23 mouse cellular contexts compared by ENCODE assay signal in the genomic region with DNA sequence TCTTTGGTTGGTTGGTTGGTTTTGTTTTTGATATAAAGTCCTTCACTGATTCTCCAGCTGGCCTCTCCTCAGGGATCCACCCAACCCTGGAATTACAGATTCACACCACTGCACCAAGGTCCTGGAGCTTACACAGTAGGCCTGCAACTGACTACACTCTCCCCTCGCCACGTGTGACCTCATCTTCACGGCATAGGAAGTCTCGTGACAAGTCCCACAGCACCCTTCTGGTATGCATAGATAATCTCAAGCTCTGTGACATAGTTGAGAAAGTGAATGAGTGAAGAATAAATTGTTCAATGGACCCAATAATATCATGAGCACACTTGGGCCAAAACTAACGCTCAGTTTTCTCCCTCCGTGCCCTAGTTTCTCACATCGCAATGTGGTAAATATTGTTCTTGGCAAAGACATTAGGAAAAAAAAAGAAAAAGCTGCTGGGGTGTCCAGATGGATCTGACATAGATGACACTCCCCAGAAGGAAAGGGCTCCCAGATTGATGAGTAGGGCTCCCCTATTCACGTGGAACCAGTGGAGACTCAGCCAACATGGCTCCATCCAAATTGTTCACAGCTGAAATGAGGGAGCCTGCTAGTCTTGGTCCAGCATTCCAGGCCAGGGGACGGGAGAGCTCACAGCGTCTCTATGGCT. TPM values are rescaled to one million over a fixed set of nuclear protein-coding genes. Genes with fewer than 3 reads are reported as not detected.
DNase-seq lines count a peak whose midpoint lies in the region; ATAC-seq lines count a peak whose summit lies in the region.
"Had no signal": no experiment of that assay in that cellular context is flagged by ENCODE, and none has a peak within 500 bp of the region (broad histone marks: within the 10 kb centered on the region; RNA-seq: fewer than 3 reads in every experiment).

No protein-coding gene starts in this region.

- H3K27me3 ChIP-seq in hindbrain, embryonic 12.5 days: no peaks in the 10 kb centered on the region
- no peaks in the 10 kb centered on the region for H3K27me3 ChIP-seq in hindbrain, embryonic 16.5 days (replicated peaks; ENCODE audit: control insufficient read depth, insufficient read depth, low read length)
- no peaks in the 10 kb centered on the region for H3K27me3 ChIP-seq in midbrain, embryonic 14.5 days (ENCODE audit: control insufficient read depth, insufficient read depth, low read length)
- H3K27me3 ChIP-seq in midbrain, embryonic 16.5 days (ENCODE audit: control insufficient read depth, insufficient read depth, low read depth, low read length): no peaks in the 10 kb centered on the region
- no peaks in the 10 kb centered on the region for H3K27me3 ChIP-seq in midbrain, embryonic 15.5 days (replicated peaks)

- 81% methylated on average over 10 of the region's 10 CpGs for WGBS in hindbrain, embryonic 12.5 days
- 68% methylated on average over 10 of the region's 10 CpGs for WGBS in hindbrain, embryonic 16.5 days
- 83% methylated on average over 10 of the region's 10 CpGs for WGBS in midbrain, embryonic 14.5 days
- WGBS in midbrain, embryonic 16.5 days: 84% methylated on average over 10 of the region's 10 CpGs
- WGBS in midbrain, embryonic 15.5 days: 79% methylated on average over 10 of the region's 10 CpGs

- H3K4me2 ChIP-seq in hindbrain, embryonic 12.5 days (replicated peaks): no peak overlapping the region
- H3K4me2 ChIP-seq in hindbrain, embryonic 16.5 days (ENCODE audit: low read length): no peak overlapping the region
- H3K4me2 ChIP-seq in midbrain, embryonic 14.5 days (ENCODE audit: low read length): no peak overlapping the region
- H3K4me2 ChIP-seq in midbrain, embryonic 16.5 days (ENCODE audit: low read length): no peak overlapping the region
- H3K4me2 ChIP-seq in midbrain, embryonic 15.5 days: no peak overlapping the region
- H3K4me2 ChIP-seq: lung, embryonic 14.5 days had no signal

- no peaks in the 10 kb centered on the region for H3K9me3 ChIP-seq in hindbrain, embryonic 12.5 days (replicated peaks)
- no peaks in the 10 kb centered on the region for H3K9me3 ChIP-seq in hindbrain, embryonic 16.5 days (ENCODE audit: control insufficient read depth, low read length)
- H3K9me3 ChIP-seq in midbrain, embryonic 14.5 days (ENCODE audit: control insufficient read depth, low read length): no peaks in the 10 kb centered on the region
- no peaks in the 10 kb centered on the region for H3K9me3 ChIP-seq in midbrain, embryonic 16.5 days (replicated peaks; ENCODE audit: control insufficient read depth, low read length, poor library complexity, severe bottlenecking)
- H3K9me3 ChIP-seq in midbrain, embryonic 15.5 days: no peaks in the 10 kb centered on the region
- H3K9me3 ChIP-seq: embryonic facial prominence, embryonic 13.5 days; kidney, embryonic 15.5 days had no signal

- no peak overlapping the region for H3K9ac ChIP-seq in hindbrain, embryonic 12.5 days
- H3K9ac ChIP-seq in hindbrain, embryonic 16.5 days (ENCODE audit: low read depth, low read length): no peak overlapping the region
- H3K9ac ChIP-seq in midbrain, embryonic 14.5 days (replicated peaks; ENCODE audit: low read length): no peak overlapping the region
- no peak overlapping the region for H3K9ac ChIP-seq in midbrain, embryonic 16.5 days (ENCODE audit: low read depth, low read length)
- no peak overlapping the region for H3K9ac ChIP-seq in midbrain, embryonic 15.5 days
- H3K9ac ChIP-seq: embryonic facial prominence, embryonic 13.5 days; kidney, embryonic 15.5 days; lung, embryonic 14.5 days had no signal

- peaks cover 36% of the 10 kb centered on the region for H3K4me1 ChIP-seq in hindbrain, embryonic 12.5 days
- peaks cover 14% of the 10 kb centered on the region for H3K4me1 ChIP-seq in hindbrain, embryonic 16.5 days (ENCODE audit: control insufficient read depth, insufficient read depth, low read depth, low read length)
- peaks cover 37% of the 10 kb centered on the region for H3K4me1 ChIP-seq in midbrain, embryonic 14.5 days (ENCODE audit: control insufficient read depth, insufficient read depth, low read length)
- peaks cover 28% of the 10 kb centered on the region for H3K4me1 ChIP-seq in midbrain, embryonic 16.5 days (ENCODE audit: control insufficient read depth, insufficient read depth, low read length)
- H3K4me1 ChIP-seq in midbrain, embryonic 15.5 days: peaks cover 45% of the 10 kb centered on the region

- intact Hi-C loops in gastrocnemius, postnatal 14 days (cut with DNase I; ENCODE audit: low total_unique reads): no loop called here

- H3K36me3 ChIP-seq in hindbrain, embryonic 12.5 days: no peaks in the 10 kb centered on the region
- H3K36me3 ChIP-seq in hindbrain, embryonic 16.5 days (ENCODE audit: control insufficient read depth, insufficient read depth, low read length): no peaks in the 10 kb centered on the region
- H3K36me3 ChIP-seq in midbrain, embryonic 14.5 days (ENCODE audit: control insufficient read depth, insufficient read depth, low read length): no peaks in the 10 kb centered on the region
- H3K36me3 ChIP-seq in midbrain, embryonic 16.5 days (ENCODE audit: control insufficient read depth, insufficient read depth, low read length): no peaks in the 10 kb centered on the region
- no peaks in the 10 kb centered on the region for H3K36me3 ChIP-seq in midbrain, embryonic 15.5 days (replicated peaks)
- H3K36me3 ChIP-seq: embryonic facial prominence, embryonic 13.5 days; kidney, embryonic 15.5 days had no signal

- H3K27ac ChIP-seq in hindbrain, embryonic 12.5 days: peak overlapping the region; percentile 90
- H3K27ac ChIP-seq in hindbrain, embryonic 16.5 days (ENCODE audit: low read depth, low read length): no peak overlapping the region
- H3K27ac ChIP-seq in midbrain, embryonic 14.5 days (replicated peaks; ENCODE audit: low read depth, low read length): 0 out of 2 replicates have a peak overlapping the region, but pooled peaks have one; percentile 52
- no peak overlapping the region for H3K27ac ChIP-seq in midbrain, embryonic 16.5 days (ENCODE audit: low read length)
- H3K27ac ChIP-seq in midbrain, embryonic 15.5 days: 0 out of 2 replicates have a peak overlapping the region, but pooled peaks have one; percentile 85
- H3K27ac ChIP-seq: embryonic facial prominence, embryonic 13.5 days; kidney, embryonic 15.5 days; stomach, postnatal 0 days had no signal

- DNase-seq in gastrocnemius, adult 18-20 months (ENCODE audit: low spot score): peak; percentile 42
- no peak for DNase-seq in gastrocnemius, postnatal 14 days
- no peak for DNase-seq in midbrain, embryonic 14.5 days
- no peak for DNase-seq in left cerebral cortex, adult 9 months (ENCODE audit: low spot score in 2 of 2)
- DNase-seq: lung, embryonic 14.5 days; thymus, postnatal 25 days had no signal

- H3K4me3 ChIP-seq in hindbrain, embryonic 12.5 days: no peak overlapping the region
- H3K4me3 ChIP-seq in hindbrain, embryonic 16.5 days (ENCODE audit: low read length): no peak overlapping the region
- no peak overlapping the region for H3K4me3 ChIP-seq in midbrain, embryonic 14.5 days (replicated peaks; ENCODE audit: low read depth, low read length)
- H3K4me3 ChIP-seq in midbrain, embryonic 16.5 days (ENCODE audit: low read depth, low read length): no peak overlapping the region
- H3K4me3 ChIP-seq in midbrain, embryonic 15.5 days: no peak overlapping the region
- H3K4me3 ChIP-seq: embryonic facial prominence, embryonic 13.5 days; kidney, embryonic 15.5 days; myocyte had no signal

- ATAC-seq in hindbrain, embryonic 12.5 days (ENCODE audit: low FRiP score): no peak
- ATAC-seq in hindbrain, embryonic 16.5 days: no peak
- no peak for ATAC-seq in midbrain, embryonic 14.5 days (ENCODE audit: low FRiP score, low TSS enrichment)
- ATAC-seq in midbrain, embryonic 16.5 days: no peak
- no peak for ATAC-seq in midbrain, embryonic 15.5 days (replicated peaks)
- ATAC-seq: inflammation-experienced regulatory T-cells, adult 6 months had no signal

RNA-seq across cellular contexts. Expression of a gene that starts 30.8 kb away (rescaled TPM):
- not detected for total RNA-seq in gastrocnemius, adult 18-20 months (2021)
- not detected for total RNA-seq in gastrocnemius, postnatal 14 days (2021)
- not detected in 2 replicates for polyA plus RNA-seq in hindbrain, embryonic 12.5 days (2016; fragmentation: Nextera tagmentation; extraction: Ambion mirVana)
- not detected in 2 replicates for polyA plus RNA-seq in hindbrain, embryonic 16.5 days (2015; fragmentation: Nextera tagmentation; extraction: Ambion mirVana)
- polyA plus RNA-seq in midbrain, embryonic 14.5 days (2014; fragmentation: Nextera tagmentation; extraction: Ambion mirVana): not detected in 2 replicates
- not detected in 2 replicates for polyA plus RNA-seq in midbrain, embryonic 16.5 days (2015; fragmentation: Nextera tagmentation; extraction: Ambion mirVana)
- polyA plus RNA-seq in midbrain, embryonic 15.5 days (2015; fragmentation: Nextera tagmentation; extraction: Ambion mirVana): not detected in 2 replicates
- total RNA-seq: adrenal gland, adult 18-20 months; layer of hippocampus, adult 8-10 months; left cerebral cortex, adult 8-10 months had no signal
- polyA plus RNA-seq: cortical plate, adult 2 months; embryonic facial prominence, embryonic 13.5 days; forebrain, embryonic 11.5 days; heart, postnatal 0 days; inflammation-experienced regulatory T-cells, adult 6 months; kidney, embryonic 15.5 days; limb, embryonic 14.5 days; lung, embryonic 14.5 days; myocyte; spleen, adult 2 months; stomach, postnatal 0 days had no signal

RNA-seq across cellular contexts. Expression of a gene that starts 46.1 kb away (rescaled TPM):
- total RNA-seq in gastrocnemius, adult 18-20 months (2021): 1 to 10 TPM; 3.7 to 5.6 TPM
- total RNA-seq in gastrocnemius, postnatal 14 days (2021): 1 to 10 TPM; 7.5 to 8.2 TPM
- 59.6 and 62.0 TPM in 2 replicates for polyA plus RNA-seq in hindbrain, embryonic 12.5 days (2016; fragmentation: Nextera tagmentation; extraction: Ambion mirVana)
- 49.1 and 54.2 TPM in 2 replicates for polyA plus RNA-seq in hindbrain, embryonic 16.5 days (2015; fragmentation: Nextera tagmentation; extraction: Ambion mirVana)
- polyA plus RNA-seq in midbrain, embryonic 14.5 days (2014; fragmentation: Nextera tagmentation; extraction: Ambion mirVana): 57.4 and 60.2 TPM in 2 replicates
- 50.3 and 50.9 TPM in 2 replicates for polyA plus RNA-seq in midbrain, embryonic 16.5 days (2015; fragmentation: Nextera tagmentation; extraction: Ambion mirVana)
- 49.0 and 57.0 TPM in 2 replicates for polyA plus RNA-seq in midbrain, embryonic 15.5 days (2015; fragmentation: Nextera tagmentation; extraction: Ambion mirVana)
- polyA plus RNA-seq: inflammation-experienced regulatory T-cells, adult 6 months had no signal

Comparison
In these comparisons a context has a peak if more than half of its experiments do, and no peak if none do; other contexts are left out.
1. H3K27ac ChIP-seq: peak in hindbrain, embryonic 12.5 days (single experiment), midbrain, embryonic 14.5 days (single experiment) and midbrain, embryonic 15.5 days (single experiment); none in hindbrain, embryonic 16.5 days (single experiment) and midbrain, embryonic 16.5 days (single experiment).